Mouse (Mus musculus): ENCODE results near the gene Fbxl13. TPM values are rescaled to one million over a fixed set of nuclear protein-coding genes. Genes with fewer than 3 reads are reported as not detected.

The Fbxl13 gene
- polyA plus RNA-seq, 1 experiment from 2014 or later: 0.07 TPM

GRCm38 (mm10) chr5:21494781-21495180, 150.7 kb downstream of the Fbxl13 start:
- H3K4me2 ChIP-seq: no peak overlapping the region
- H3K9me3 ChIP-seq: no peaks in the 10 kb centered on the region
- no peaks in the 10 kb centered on the region for H3K36me3 ChIP-seq
- H3K27ac ChIP-seq (replicated peaks): no peak overlapping the region
- no peaks in the 10 kb centered on the region for H3K27me3 ChIP-seq (replicated peaks)
- H3K4me3 ChIP-seq: no peak overlapping the region
- no peak overlapping the region for H3K9ac ChIP-seq
- 55% methylated on average over 3 of the region's 3 CpGs for WGBS
- H3K4me1 ChIP-seq: peaks cover 23% of the 10 kb centered on the region
- no peak for ATAC-seq (ENCODE audit: extremely low read depth, insufficient number of reproducible peaks, low FRiP score, low TSS enrichment)

- Histone ChIP-seq H3K27me3 (replicated peaks) (no peaks in the 10 kb centered on the region), H3K36me3 (no peaks in the 10 kb centered on the region), H3K4me3 (no peak overlapping the region), H3K9me3 (no peaks in the 10 kb centered on the region), H3K4me2 (no peak overlapping the region), H3K4me1 (peaks cover 31% of the 10 kb centered on the region), H3K27ac (replicated peaks) (no peak overlapping the region), H3K9ac (no peak overlapping the region)
- ATAC-seq (ENCODE audit: extremely low read depth, insufficient number of reproducible peaks, low FRiP score, low TSS enrichment): no peak
- 69% methylated on average over 8 of the region's 8 CpGs for WGBS
Observed at GRCm38 (mm10) chr5:21493294-21493999, 152.0 kb downstream of the Fbxl13 start.

DNA sequence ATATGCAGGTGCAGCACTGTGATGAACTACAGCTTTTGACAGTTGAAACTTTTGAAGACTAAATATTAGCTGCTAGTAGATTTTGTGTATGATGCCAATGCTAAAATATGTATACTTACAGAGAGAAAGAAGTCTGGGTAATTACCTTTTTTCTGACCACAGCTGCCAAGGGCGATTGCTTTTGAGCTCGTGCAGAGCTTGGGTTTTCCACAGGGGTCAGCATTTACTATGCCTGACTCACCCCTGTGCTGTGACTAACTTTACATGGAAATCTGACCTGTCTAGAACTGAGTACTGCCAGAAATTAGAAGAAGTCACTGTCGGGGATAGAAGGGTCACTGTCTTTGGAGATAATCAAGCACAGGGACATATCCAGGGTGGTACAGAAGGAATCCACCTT, 153.2 kb downstream of the Fbxl13 start:
- no peaks in the 10 kb centered on the region for H3K9me3 ChIP-seq
- H3K27me3 ChIP-seq (replicated peaks): no peaks in the 10 kb centered on the region
- H3K9ac ChIP-seq: no peak overlapping the region
- peaks cover 34% of the 10 kb centered on the region for H3K4me1 ChIP-seq
- WGBS: 74% methylated on average over 3 of the region's 3 CpGs
- H3K27ac ChIP-seq (replicated peaks): no peak overlapping the region
- H3K4me3 ChIP-seq: no peak overlapping the region
- no peak overlapping the region for H3K4me2 ChIP-seq
- 0 out of 2 replicates have a peak, but pooled peaks cover 2% of the 10 kb centered on the region for H3K36me3 ChIP-seq
- ATAC-seq (ENCODE audit: extremely low read depth, insufficient number of reproducible peaks, low FRiP score, low TSS enrichment): no peak

DNA sequence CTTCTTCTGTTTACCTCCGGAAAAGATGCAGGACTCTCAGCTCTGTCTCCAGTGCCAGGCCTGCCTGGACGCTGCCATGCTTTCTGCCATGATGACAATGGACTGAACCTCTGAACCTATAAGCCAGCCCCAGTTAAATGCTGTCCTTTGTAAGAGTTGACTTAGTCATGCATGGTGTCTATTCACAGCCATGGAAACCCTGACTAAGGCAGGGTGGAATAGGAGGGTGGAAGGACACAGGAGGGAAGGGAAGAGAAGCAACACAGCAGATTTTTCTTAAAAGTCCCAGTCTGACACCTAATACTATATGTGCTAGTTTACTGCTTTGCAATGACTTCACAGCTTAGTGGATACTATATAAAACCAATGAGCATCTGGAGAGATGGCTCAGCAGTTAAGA, 154.0 kb downstream of the Fbxl13 start:
- Histone ChIP-seq H3K27ac (replicated peaks) (no peak overlapping the region), H3K9me3 (no peaks in the 10 kb centered on the region), H3K36me3 (0 out of 2 replicates have a peak, but pooled peaks cover 2% of the 10 kb centered on the region), H3K27me3 (replicated peaks) (no peaks in the 10 kb centered on the region), H3K9ac (no peak overlapping the region), H3K4me2 (no peak overlapping the region), H3K4me3 (no peak overlapping the region), H3K4me1 (peaks cover 28% of the 10 kb centered on the region)
- ATAC-seq (ENCODE audit: extremely low read depth, insufficient number of reproducible peaks, low FRiP score, low TSS enrichment): no peak
- WGBS: 79% methylated on average over 2 of the region's 2 CpGs

DNA sequence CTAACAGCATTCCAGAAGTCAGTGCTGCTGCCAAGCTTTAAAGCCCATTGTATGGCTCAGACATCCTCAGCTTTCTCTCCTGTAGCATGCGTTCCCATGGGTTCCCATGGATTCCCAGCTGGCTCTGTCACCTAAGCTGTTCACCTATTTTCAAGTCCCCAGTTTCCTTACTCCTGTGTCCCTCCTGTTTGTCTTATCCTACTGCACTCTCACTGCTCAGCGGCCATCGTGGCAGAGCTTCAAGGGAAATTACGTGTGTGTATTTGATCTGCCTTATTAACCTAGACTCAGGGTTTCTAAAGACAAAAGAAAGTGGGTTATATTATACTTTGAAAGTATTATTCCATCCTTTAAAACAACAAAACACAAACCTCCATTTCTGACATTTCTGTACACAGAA, 156.3 kb downstream of the Fbxl13 start:
- Histone ChIP-seq H3K27ac (replicated peaks) (peak overlapping the region; percentile 34), H3K9ac (no peak overlapping the region), H3K36me3 (0 out of 2 replicates have a peak, but pooled peaks cover 2% of the 10 kb centered on the region), H3K27me3 (replicated peaks) (no peaks in the 10 kb centered on the region), H3K9me3 (no peaks in the 10 kb centered on the region), H3K4me3 (no peak overlapping the region), H3K4me2 (no peak overlapping the region), H3K4me1 (peaks cover 20% of the 10 kb centered on the region)
- WGBS: 72% methylated on average over 4 of the region's 4 CpGs
- ATAC-seq (ENCODE audit: extremely low read depth, insufficient number of reproducible peaks, low FRiP score, low TSS enrichment): no peak

- Histone ChIP-seq H3K4me1 (peaks cover 20% of the 10 kb centered on the region), H3K9me3 (no peaks in the 10 kb centered on the region), H3K27me3 (replicated peaks) (no peaks in the 10 kb centered on the region), H3K27ac (replicated peaks) (peak overlapping the region; percentile 34), H3K4me2 (no peak overlapping the region), H3K4me3 (no peak overlapping the region), H3K9ac (no peak overlapping the region), H3K36me3 (0 out of 2 replicates have a peak, but pooled peaks cover 2% of the 10 kb centered on the region)
- WGBS: 72% methylated on average over 5 of the region's 5 CpGs
- no peak for ATAC-seq (ENCODE audit: extremely low read depth, insufficient number of reproducible peaks, low FRiP score, low TSS enrichment)
Observed at GRCm38 (mm10) chr5:21488506-21488905, 156.9 kb downstream of the Fbxl13 start.

DNA sequence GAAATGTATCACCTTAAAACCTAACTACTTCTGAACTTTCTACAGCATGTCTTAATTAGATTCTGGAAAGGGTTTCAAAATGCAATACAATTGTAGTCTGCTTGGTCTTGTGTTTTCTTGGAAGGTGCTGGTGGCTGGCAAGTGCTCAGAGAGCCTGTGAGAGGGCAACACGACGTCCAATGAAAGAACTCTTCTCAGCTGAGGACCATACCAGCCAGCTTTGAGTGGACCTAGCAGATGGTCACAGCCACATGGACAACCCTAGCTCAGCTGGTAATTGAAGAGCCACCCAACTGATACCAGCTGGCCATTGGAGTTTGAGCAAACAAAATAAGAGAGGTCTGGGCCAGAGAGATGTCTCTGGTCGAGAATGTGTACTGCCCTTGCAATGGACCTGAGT, 157.7 kb downstream of the Fbxl13 start:
- Histone ChIP-seq H3K36me3 (0 out of 2 replicates have a peak, but pooled peaks cover 2% of the 10 kb centered on the region), H3K9ac (no peak overlapping the region), H3K9me3 (no peaks in the 10 kb centered on the region), H3K4me3 (no peak overlapping the region), H3K27ac (replicated peaks) (no peak overlapping the region; the same call in 1 of the 2 replicates), H3K27me3 (replicated peaks) (no peaks in the 10 kb centered on the region), H3K4me1 (peaks cover 20% of the 10 kb centered on the region), H3K4me2 (no peak overlapping the region)
- WGBS: 87% methylated on average over 3 of the region's 3 CpGs
- no peak for ATAC-seq (ENCODE audit: extremely low read depth, insufficient number of reproducible peaks, low FRiP score, low TSS enrichment)

DNA sequence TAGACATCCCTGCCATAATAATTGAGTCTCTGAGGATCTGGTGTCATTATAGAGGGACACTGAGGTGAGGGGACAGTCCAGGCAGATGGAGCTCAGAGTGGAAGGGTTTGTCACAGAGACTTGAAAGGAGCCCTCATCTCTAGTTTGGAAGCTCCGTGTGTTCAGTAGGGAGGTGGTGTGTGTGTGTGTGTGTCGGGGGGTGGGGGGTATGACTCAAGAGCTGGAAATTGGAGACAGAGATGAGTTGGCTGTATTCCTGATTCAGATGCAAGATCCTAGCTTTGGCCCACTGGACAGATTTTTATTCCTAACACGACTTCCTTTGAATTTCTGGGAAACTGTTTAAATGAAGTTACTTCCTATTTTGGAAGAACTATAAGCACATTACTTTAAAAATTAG, 158.1 kb downstream of the Fbxl13 start:
- 0 out of 2 replicates have a peak, but pooled peaks cover 2% of the 10 kb centered on the region for H3K36me3 ChIP-seq
- no peaks in the 10 kb centered on the region for H3K27me3 ChIP-seq (replicated peaks)
- H3K4me3 ChIP-seq: no peak overlapping the region
- 66% methylated on average over 3 of the region's 3 CpGs for WGBS
- H3K9ac ChIP-seq: no peak overlapping the region
- no peak for ATAC-seq (ENCODE audit: extremely low read depth, insufficient number of reproducible peaks, low FRiP score, low TSS enrichment)
- H3K4me2 ChIP-seq: no peak overlapping the region
- peaks cover 24% of the 10 kb centered on the region for H3K4me1 ChIP-seq
- H3K27ac ChIP-seq (replicated peaks): peak overlapping the region; percentile 53; the same call in 1 of the 2 replicates
- H3K9me3 ChIP-seq: no peaks in the 10 kb centered on the region

DNA sequence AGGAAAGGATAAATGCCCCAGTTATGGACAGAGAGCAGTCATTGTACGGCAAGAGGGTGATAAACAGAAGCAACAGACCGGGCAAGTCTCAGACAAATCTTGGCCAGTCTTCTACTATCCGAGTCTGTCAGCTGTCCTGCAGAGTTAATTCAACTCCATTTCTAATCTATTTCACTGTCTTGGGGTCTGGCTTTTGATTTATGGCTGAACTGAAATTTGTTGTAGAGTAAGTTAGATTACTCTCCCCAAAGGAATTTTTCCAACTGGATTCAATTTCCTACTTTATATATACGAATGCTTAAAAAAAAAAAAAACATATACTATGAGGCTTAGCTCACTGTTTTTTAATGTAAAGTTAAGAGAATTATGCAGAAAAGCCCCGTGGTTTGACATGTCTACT, 158.6 kb downstream of the Fbxl13 start:
- no peaks in the 10 kb centered on the region for H3K9me3 ChIP-seq
- peaks cover 26% of the 10 kb centered on the region for H3K4me1 ChIP-seq
- H3K9ac ChIP-seq: no peak overlapping the region
- 64% methylated on average over 5 of the region's 5 CpGs for WGBS
- no peak overlapping the region for H3K4me2 ChIP-seq
- H3K27ac ChIP-seq (replicated peaks): no peak overlapping the region
- no peak overlapping the region for H3K4me3 ChIP-seq
- ATAC-seq (ENCODE audit: extremely low read depth, insufficient number of reproducible peaks, low FRiP score, low TSS enrichment): no peak
- H3K27me3 ChIP-seq (replicated peaks): no peaks in the 10 kb centered on the region
- 0 out of 2 replicates have a peak, but pooled peaks cover 2% of the 10 kb centered on the region for H3K36me3 ChIP-seq

DNA sequence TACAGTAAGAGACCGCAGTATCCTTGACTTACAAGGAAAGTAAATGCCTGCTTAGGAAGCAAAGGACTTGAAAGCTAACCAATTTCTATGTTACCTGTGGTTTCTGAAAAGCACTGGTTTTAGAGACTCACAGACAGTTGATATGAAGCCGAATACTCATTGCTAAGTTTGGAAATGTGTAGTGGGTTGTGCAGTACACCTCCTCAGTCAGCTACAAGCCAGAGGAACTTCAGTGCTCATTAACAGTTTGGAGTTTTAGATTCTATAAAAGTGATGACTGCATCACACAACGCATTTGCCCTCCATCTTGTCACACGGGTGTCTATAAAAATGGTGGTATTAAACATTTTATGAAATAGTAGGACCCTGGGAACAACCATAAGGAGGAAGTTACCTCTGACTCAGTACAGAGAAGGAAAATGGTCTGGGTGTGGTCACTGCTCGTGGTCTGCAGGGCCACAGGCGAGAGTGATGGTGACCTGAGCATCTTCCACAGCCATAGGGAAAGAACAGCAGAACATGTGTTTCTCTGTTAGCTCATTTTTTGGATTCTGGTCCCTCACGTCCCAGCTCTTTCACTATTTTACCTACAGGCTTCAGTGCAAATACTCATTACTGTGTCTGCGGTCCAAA, 160.1 kb downstream of the Fbxl13 start:
- no peak overlapping the region for H3K4me2 ChIP-seq
- no peak overlapping the region for H3K4me3 ChIP-seq
- 84% methylated on average over 8 of the region's 8 CpGs for WGBS
- no peak overlapping the region for H3K9ac ChIP-seq
- peaks cover 24% of the 10 kb centered on the region for H3K4me1 ChIP-seq
- no peaks in the 10 kb centered on the region for H3K9me3 ChIP-seq
- H3K36me3 ChIP-seq: peaks cover 12% of the 10 kb centered on the region; the same call in 1 of the 2 replicates
- H3K27me3 ChIP-seq (replicated peaks): no peaks in the 10 kb centered on the region
- ATAC-seq (ENCODE audit: extremely low read depth, insufficient number of reproducible peaks, low FRiP score, low TSS enrichment): no peak
- H3K27ac ChIP-seq (replicated peaks): no peak overlapping the region

- Histone ChIP-seq H3K4me2 (no peak overlapping the region), H3K27ac (replicated peaks) (no peak overlapping the region), H3K4me1 (peaks cover 23% of the 10 kb centered on the region), H3K27me3 (replicated peaks) (no peaks in the 10 kb centered on the region), H3K9ac (no peak overlapping the region), H3K36me3 (peaks cover 14% of the 10 kb centered on the region; the same call in 1 of the 2 replicates), H3K4me3 (no peak overlapping the region), H3K9me3 (no peaks in the 10 kb centered on the region)
- WGBS: 82% methylated on average over 8 of the region's 8 CpGs
- ATAC-seq (ENCODE audit: extremely low read depth, insufficient number of reproducible peaks, low FRiP score, low TSS enrichment): no peak
Observed at GRCm38 (mm10) chr5:21483275-21483674, 162.2 kb downstream of the Fbxl13 start.

Data from heart, embryonic 13.5 days (tissue).